Mouse (Mus musculus): ENCODE data around the gene Lin7a.

Gene Lin7a

GRCm38 (mm10) chr10:107251801-107252502, 19.5 kb upstream of the Lin7a start:
- in situ Hi-C loops (cut with MboI, MseI), result no loop called here

GRCm38 (mm10) chr10:107252503-107252815, 19.0 kb upstream of the Lin7a start:
- in situ Hi-C loops (cut with MboI, MseI), result no loop called here

- in situ Hi-C loops (cut with MboI, MseI), result no loop called here
Measured at GRCm38 (mm10) chr10:107253191-107253965, 18.1 kb upstream of the Lin7a start.

- in situ Hi-C loops (cut with MboI, MseI), result no loop called here
Measured at GRCm38 (mm10) chr10:107254656-107255055, 16.8 kb upstream of the Lin7a start.

GRCm38 (mm10) chr10:107255351-107256050, 16.0 kb upstream of the Lin7a start:
- in situ Hi-C loops (cut with MboI, MseI), result no loop called here

GRCm38 (mm10) chr10:107256451-107256960, 15.0 kb upstream of the Lin7a start:
- in situ Hi-C loops (cut with MboI, MseI), result no loop called here

- in situ Hi-C loops (cut with MboI, MseI), result loop anchor here (10.0 kb wide), 1 partner anchor 896 kb away; no protein-coding TSS in a partner anchor
Measured at GRCm38 (mm10) chr10:107260428-107260827, 11.1 kb upstream of the Lin7a start.

- in situ Hi-C loops (cut with MboI, MseI), result no loop called here
Measured at GRCm38 (mm10) chr10:107272131-107272803, 781 bp downstream of the Lin7a start.

- in situ Hi-C loops (cut with MboI, MseI), result no loop called here
Measured at GRCm38 (mm10) chr10:107272804-107273145, 1.3 kb downstream of the Lin7a start.

GRCm38 (mm10) chr10:107273848-107274247, 2.4 kb downstream of the Lin7a start:
- in situ Hi-C loops (cut with MboI, MseI), result no loop called here

GRCm38 (mm10) chr10:107274785-107275184, 3.3 kb downstream of the Lin7a start:
- in situ Hi-C loops (cut with MboI, MseI), result no loop called here

- in situ Hi-C loops (cut with MboI, MseI), result no loop called here
Measured at GRCm38 (mm10) chr10:107276647-107277046, 5.2 kb downstream of the Lin7a start.

- in situ Hi-C loops (cut with MboI, MseI), result no loop called here
Measured at GRCm38 (mm10) chr10:107293934-107294664, 22.6 kb downstream of the Lin7a start.

- in situ Hi-C loops (cut with MboI, MseI), result no loop called here
Measured at GRCm38 (mm10) chr10:107300587-107301248, 29.2 kb downstream of the Lin7a start.

- in situ Hi-C loops (cut with MboI, MseI), result no loop called here
Measured at GRCm38 (mm10) chr10:107310964-107311490, 39.5 kb downstream of the Lin7a start.

GRCm38 (mm10) chr10:107312609-107313008, 41.1 kb downstream of the Lin7a start:
- in situ Hi-C loops (cut with MboI, MseI), result no loop called here

GRCm38 (mm10) chr10:107313395-107313794, 41.9 kb downstream of the Lin7a start:
- in situ Hi-C loops (cut with MboI, MseI), result no loop called here

- in situ Hi-C loops (cut with MboI, MseI), result loop anchor here (5.0 kb wide), 1 partner anchor 382 kb away; no protein-coding TSS in a partner anchor
Measured at GRCm38 (mm10) chr10:107315251-107315650, 43.8 kb downstream of the Lin7a start.

GRCm38 (mm10) chr10:107315681-107316080, 44.2 kb downstream of the Lin7a start:
- in situ Hi-C loops (cut with MboI, MseI), result loop anchor here (5.0 kb wide), 1 partner anchor 382 kb away; no protein-coding TSS in a partner anchor

- in situ Hi-C loops (cut with MboI, MseI), result loop anchor here (5.0 kb wide), 1 partner anchor 381 kb away; no protein-coding TSS in a partner anchor
Measured at GRCm38 (mm10) chr10:107316100-107316499, 44.6 kb downstream of the Lin7a start.
